Mouse (Mus musculus) stomach, embryonic 15.5 days (tissue): ENCODE measurements around the gene Uhrf1bp1. TPM values are rescaled to one million over a fixed set of nuclear protein-coding genes. Genes with fewer than 3 reads are reported as not detected.

ENCODE experiments used
- ATAC-seq: fragments of 200-750 bp; cut with Nextera tagmentation; 2 replicates; pipeline ENCODE4 v1.8.0; 2017; ENCODE audit warnings: low read depth, moderate number of reproducible peaks, moderate TSS enrichment; ENCODE audit not compliant: insufficient read depth, low FRiP score
- H3K27ac ChIP-seq: fragments of 300-500 bp; sonication (generic); 2 replicates; pipeline ENCODE4 v1.5.1; 2015; ENCODE audit warnings: mild to moderate bottlenecking, inconsistent platforms
- H3K27me3 ChIP-seq: fragments of 300-500 bp; sonication (generic); replicated peaks from 2 replicates; pipeline ENCODE4 v1.6.1; 2015; ENCODE audit warnings: inconsistent platforms
- H3K36me3 ChIP-seq: fragments of 300-500 bp; sonication (generic); 2 replicates; pipeline ENCODE4 v1.6.1; 2015; ENCODE audit warnings: inconsistent platforms
- H3K4me1 ChIP-seq: fragments of 300-500 bp; sonication (generic); 2 replicates; pipeline ENCODE4 v1.6.1; 2015; ENCODE audit warnings: inconsistent platforms
- H3K4me2 ChIP-seq: fragments of 300-500 bp; sonication (generic); 2 replicates; pipeline ENCODE4 v1.6.1; 2015; ENCODE audit warnings: mild to moderate bottlenecking, inconsistent platforms
- H3K4me3 ChIP-seq: fragments of 300-500 bp; sonication (generic); replicated peaks from 2 replicates; pipeline ENCODE4 v1.5.1; 2015; ENCODE audit warnings: inconsistent platforms
- H3K9ac ChIP-seq: fragments of 300-500 bp; sonication (generic); 2 replicates; pipeline ENCODE4 v1.6.1; 2015; ENCODE audit warnings: inconsistent platforms
- H3K9me3 ChIP-seq: fragments of 300-500 bp; sonication (generic); 2 replicates; pipeline ENCODE4 v1.6.1; 2016; ENCODE audit warnings: inconsistent platforms
- WGBS: fragments of 180-500 bp; shearing (Covaris S2); methylation state at CpG from one replicate; pipeline ENCODE4 v1.1.7; 2015; 5-methylcytosine and 5-hydroxymethylcytosine counted together
- polyA plus RNA-seq: library from polyadenylated mRNA; unstranded; fragments of >200 nt; fragmentation: Nextera tagmentation; extraction: Ambion mirVana; gene quantifications from 2 replicates; pipeline ENCODE4 v1.2.1, GENCODE M21; 2015

The Uhrf1bp1 gene
- polyA plus RNA-seq, 1 experiment from 2014 or later, result 3.8 TPM

DNA sequence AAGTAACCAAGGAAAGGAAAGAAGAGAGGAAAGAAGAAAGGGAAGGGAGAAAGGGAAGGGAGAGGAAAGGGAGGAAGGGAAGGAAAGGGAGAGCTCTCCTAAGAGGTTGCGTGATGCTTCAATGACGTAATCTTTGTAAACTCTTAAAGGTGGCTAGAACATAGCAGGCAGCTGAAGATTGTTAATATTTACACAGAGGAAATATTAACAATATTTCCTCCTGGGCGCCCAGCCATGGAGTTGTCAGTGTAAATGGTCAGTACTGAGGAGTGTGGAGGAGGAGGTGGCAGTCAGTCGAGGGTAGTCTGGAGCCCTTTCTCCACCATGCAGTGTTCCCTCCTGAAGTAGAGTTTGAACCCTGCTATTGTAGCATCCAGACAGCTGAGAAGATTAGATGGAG, 68.8 kb downstream of the Uhrf1bp1 start:
- H3K4me2 ChIP-seq, result no peak overlapping the region
- H3K4me1 ChIP-seq, result peaks cover 36% of the 10 kb centered on the region
- no peaks in the 10 kb centered on the region for H3K9me3 ChIP-seq
- no peak overlapping the region for H3K9ac ChIP-seq
- H3K27ac ChIP-seq, result peak overlapping the region; percentile 77
- no peaks in the 10 kb centered on the region for H3K27me3 ChIP-seq
- H3K4me3 ChIP-seq, result no peak overlapping the region
- ATAC-seq, result peak; percentile 29
- 39% methylated on average over 4 of the region's 4 CpGs for WGBS
- 0 out of 2 replicates have a peak, but pooled peaks cover 2% of the 10 kb centered on the region for H3K36me3 ChIP-seq

DNA sequence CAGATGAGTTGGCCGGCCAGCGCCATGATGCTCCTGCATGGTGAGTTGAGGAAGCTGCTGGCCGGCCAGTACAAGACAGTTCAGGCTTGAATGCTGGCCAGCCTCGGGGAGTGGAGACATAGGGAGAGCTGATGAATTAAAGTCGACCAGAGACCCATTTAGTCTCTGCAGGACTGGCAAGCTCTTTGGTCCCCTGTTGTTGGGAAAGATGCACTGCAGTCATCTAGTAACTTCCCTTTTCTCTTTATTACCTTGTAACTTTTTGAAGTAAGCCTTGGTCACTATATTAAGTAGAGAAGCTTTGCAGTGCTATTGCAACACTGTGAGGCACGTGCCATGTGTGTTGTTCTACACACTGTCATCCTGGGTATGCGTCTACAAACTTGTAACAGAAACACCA, 69.3 kb downstream of the Uhrf1bp1 start:
- Histone ChIP-seq H3K27ac (peak overlapping the region; percentile 77), H3K4me2 (no peak overlapping the region), H3K9me3 (no peaks in the 10 kb centered on the region), H3K27me3 (no peaks in the 10 kb centered on the region), H3K4me1 (peaks cover 31% of the 10 kb centered on the region), H3K4me3 (no peak overlapping the region), H3K9ac (no peak overlapping the region), H3K36me3 (0 out of 2 replicates have a peak, but pooled peaks cover 2% of the 10 kb centered on the region)
- 58% methylated on average over 7 of the region's 7 CpGs for WGBS
- ATAC-seq, result 0 out of 2 replicates have a peak, but pooled peaks have one; percentile 30

DNA sequence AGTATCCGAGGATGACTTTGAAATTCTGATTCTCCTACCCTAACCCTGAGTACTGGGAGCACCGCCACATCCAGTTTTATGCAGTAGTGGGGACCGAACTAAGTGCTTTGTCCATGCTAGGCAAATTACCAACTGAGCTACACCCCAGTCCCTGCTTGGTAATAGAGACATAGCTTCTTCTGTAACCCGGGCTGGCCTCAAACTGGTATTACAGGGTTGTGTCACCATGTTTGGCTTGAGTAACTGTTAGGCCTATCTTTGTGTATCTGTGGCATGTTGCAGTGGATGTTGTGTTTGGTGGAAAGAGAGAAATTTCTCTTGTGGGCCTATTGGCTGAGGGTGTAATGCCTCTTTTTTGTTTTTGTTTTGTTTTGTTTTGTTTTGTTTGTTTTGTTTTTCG, 74.0 kb downstream of the Uhrf1bp1 start:
- Histone ChIP-seq H3K9ac (no peak overlapping the region), H3K4me3 (no peak overlapping the region), H3K9me3 (no peaks in the 10 kb centered on the region), H3K4me2 (no peak overlapping the region), H3K27ac (no peak overlapping the region), H3K4me1 (peaks cover 18% of the 10 kb centered on the region), H3K36me3 (0 out of 2 replicates have a peak, but pooled peaks cover 2% of the 10 kb centered on the region), H3K27me3 (no peaks in the 10 kb centered on the region)
- no peak for ATAC-seq
- WGBS, result 90% methylated on average over 5 of the region's 5 CpGs

DNA sequence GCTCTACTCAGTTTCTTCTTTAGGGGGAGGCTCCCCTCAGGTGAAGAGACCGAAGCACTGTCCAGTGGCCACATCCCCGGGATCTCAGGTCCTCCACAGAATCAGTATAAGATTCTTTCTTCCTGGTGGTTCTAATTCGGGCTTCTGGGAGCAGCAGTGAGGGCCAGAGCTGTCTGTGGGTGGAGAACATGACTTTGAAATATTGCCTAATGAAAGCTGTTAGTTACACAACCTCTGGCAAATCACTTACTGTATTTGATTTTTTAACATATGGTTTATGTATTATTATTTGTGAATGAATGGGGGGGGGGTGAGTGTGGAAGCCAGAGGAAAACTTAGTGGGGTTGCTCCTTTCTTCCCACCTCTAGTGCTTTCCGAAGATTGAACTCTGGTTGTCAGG, 75.6 kb downstream of the Uhrf1bp1 start:
- Histone ChIP-seq H3K4me1 (peaks cover 13% of the 10 kb centered on the region), H3K36me3 (0 out of 2 replicates have a peak, but pooled peaks cover 2% of the 10 kb centered on the region), H3K27me3 (no peaks in the 10 kb centered on the region), H3K27ac (no peak overlapping the region), H3K4me2 (no peak overlapping the region), H3K4me3 (no peak overlapping the region), H3K9ac (no peak overlapping the region), H3K9me3 (no peaks in the 10 kb centered on the region)
- ATAC-seq, result no peak
- WGBS, result 71% methylated on average over 4 of the region's 4 CpGs

DNA sequence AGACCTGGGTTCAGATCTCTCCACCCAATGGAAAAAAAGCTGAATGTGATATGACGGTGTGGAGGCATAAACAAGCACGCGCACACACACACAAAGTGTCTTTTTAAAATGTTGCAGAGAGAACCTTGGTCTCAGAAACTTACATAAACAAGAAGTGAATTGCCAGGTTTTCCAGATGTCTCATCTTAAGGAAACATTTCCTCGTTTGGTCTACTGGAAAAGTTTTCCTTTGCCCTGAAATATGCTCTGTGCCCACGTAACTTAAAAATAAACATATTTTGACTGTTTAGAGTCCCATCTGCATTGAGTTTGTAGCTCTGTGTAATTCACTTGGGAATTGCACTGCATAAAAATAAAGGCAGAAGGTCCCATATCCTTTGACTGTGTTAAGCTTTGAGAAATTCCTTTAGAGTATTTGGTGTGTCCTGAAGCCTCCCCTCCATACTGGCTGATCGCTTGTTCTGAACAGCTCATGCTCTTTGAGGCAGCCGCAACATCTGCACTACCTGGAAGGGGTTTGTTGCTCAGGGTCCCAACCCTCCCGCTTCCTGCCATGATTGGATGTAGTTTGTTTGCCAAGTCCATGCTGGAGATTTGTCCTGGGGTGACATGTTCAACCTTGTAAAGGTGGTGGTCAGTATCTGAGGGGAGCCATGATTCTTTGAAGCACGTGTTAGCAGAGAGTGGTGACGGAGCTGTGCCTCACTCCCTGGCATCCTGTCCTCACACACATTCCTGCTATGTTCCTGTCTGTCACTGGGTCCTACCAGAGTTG, 78.1 kb downstream of the Uhrf1bp1 start:
- Histone ChIP-seq H3K36me3 (no peaks in the 10 kb centered on the region), H3K9me3 (no peaks in the 10 kb centered on the region), H3K27me3 (no peaks in the 10 kb centered on the region), H3K27ac (peak overlapping the region; percentile 42), H3K4me2 (no peak overlapping the region), H3K4me3 (no peak overlapping the region), H3K9ac (no peak overlapping the region), H3K4me1 (peaks cover 34% of the 10 kb centered on the region)
- 72% methylated on average over 10 of the region's 10 CpGs for WGBS
- no peak for ATAC-seq

DNA sequence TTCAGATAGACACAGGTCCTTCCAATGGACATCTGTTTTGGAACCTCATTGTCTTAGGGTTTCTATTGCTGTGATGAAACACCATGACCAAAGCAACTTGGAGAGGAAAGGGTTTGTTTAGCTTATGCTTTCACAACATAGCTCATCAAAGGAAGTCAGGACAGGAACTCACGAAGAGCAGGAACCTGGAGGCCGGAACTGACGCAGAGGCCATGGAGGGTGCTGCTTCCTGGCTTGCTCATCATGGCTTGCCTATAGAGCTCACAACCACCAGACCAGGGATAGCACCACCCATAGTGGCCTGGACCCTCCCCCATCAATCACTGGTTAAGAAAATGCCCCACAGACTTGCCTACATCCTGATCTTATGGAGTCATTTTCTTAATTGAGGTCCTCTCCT, 78.8 kb downstream of the Uhrf1bp1 start:
- Histone ChIP-seq H3K4me3 (no peak overlapping the region), H3K27me3 (no peaks in the 10 kb centered on the region), H3K27ac (no peak overlapping the region), H3K36me3 (no peaks in the 10 kb centered on the region), H3K9me3 (no peaks in the 10 kb centered on the region), H3K9ac (no peak overlapping the region), H3K4me2 (no peak overlapping the region), H3K4me1 (peaks cover 42% of the 10 kb centered on the region)
- 83% methylated on average over 3 of the region's 3 CpGs for WGBS
- no peak for ATAC-seq

DNA sequence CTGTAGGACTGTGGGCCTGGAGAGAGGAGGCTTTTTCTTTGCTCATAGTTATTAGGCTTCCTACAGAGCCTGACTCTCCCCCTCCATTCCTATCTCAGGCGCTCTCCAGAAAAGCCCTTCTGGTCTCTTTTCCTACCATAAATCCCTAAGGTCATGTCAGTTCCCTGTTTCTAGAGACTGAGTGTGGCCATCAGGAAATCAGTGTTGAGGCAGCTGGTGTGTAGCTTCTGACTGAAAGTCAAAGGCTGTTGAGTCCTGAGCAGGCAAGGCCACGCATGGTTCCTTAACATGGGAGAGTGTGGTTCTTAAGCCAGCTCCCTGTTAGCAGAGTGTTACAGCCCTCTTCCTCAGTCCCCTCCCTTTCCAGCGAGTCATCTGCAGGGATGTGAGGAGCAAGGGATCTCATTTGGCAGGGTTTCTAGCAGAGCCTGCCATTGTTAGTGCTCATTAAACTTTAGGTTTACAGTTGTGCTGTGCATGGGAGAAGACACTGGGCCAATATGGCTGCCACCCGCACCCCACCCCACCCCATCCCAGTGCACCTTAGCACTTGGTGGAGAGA, 80.9 kb downstream of the Uhrf1bp1 start:
- peaks cover 50% of the 10 kb centered on the region for H3K4me1 ChIP-seq
- no peak for ATAC-seq
- WGBS, result 80% methylated on average over 4 of the region's 4 CpGs
- H3K36me3 ChIP-seq, result no peaks in the 10 kb centered on the region
- no peak overlapping the region for H3K9ac ChIP-seq
- no peak overlapping the region for H3K4me3 ChIP-seq
- H3K9me3 ChIP-seq, result no peaks in the 10 kb centered on the region
- no peak overlapping the region; the same call in 1 of the 2 replicates for H3K27ac ChIP-seq
- no peaks in the 10 kb centered on the region for H3K27me3 ChIP-seq
- no peak overlapping the region for H3K4me2 ChIP-seq

DNA sequence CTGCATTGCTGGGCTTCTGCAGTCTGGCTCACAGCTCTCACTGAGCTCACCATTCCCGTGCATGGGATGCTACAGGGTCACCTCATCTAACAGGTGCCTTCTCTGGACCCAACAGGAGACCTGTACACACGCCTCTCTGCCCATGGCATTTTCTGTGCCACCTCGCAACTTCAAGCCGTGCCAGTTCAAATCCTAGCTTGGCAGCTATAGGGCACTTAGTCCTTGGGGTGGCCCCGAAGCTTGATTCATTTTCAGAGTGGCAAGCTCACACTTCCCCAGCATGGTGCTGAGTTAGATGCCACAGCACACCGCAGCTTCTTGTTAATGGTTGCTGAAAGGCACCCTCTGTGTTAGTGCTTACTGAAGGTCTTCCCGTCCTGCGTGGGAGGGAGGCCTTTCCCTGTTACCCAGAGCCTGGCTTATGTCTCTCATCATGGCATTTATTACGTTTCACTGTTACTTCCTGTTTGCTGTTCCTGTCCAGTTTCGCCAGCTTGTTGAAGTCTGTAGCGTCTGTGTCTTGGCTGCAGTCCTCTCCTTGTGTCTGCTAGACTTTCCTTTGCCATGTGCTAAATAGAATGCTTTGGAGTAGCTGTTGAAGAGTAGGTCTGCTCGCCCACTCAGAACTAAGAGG, 82.0 kb downstream of the Uhrf1bp1 start:
- no peaks in the 10 kb centered on the region for H3K9me3 ChIP-seq
- no peak overlapping the region for H3K9ac ChIP-seq
- no peaks in the 10 kb centered on the region for H3K27me3 ChIP-seq
- peaks cover 45% of the 10 kb centered on the region for H3K4me1 ChIP-seq
- no peaks in the 10 kb centered on the region for H3K36me3 ChIP-seq
- peak overlapping the region; percentile 72 for H3K27ac ChIP-seq
- ATAC-seq, result no peak
- H3K4me3 ChIP-seq, result no peak overlapping the region
- 56% methylated on average over 12 of the region's 12 CpGs for WGBS
- H3K4me2 ChIP-seq, result no peak overlapping the region

DNA sequence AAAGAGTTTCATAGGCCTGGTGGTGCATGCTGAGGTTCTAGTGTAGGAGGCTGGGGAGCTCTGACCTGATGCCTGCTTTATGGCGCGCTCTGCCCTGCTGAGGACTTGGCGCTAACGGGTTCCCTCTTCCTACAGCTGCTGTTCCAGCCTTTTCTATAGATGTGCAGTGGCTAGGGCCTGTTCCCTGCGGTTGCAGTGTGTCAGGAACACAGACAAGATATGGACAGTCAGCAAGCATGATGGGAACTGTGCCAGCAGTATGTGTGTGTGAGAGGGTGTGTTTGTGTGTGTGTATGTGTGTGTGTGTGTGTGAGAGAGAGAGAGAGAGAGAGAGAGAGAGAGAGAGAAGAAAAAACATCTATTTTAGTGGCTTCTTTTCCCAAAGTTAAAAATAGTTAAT, 82.8 kb downstream of the Uhrf1bp1 start:
- WGBS, result 79% methylated on average over 5 of the region's 5 CpGs
- H3K27me3 ChIP-seq, result no peaks in the 10 kb centered on the region
- H3K4me2 ChIP-seq, result no peak overlapping the region
- no peaks in the 10 kb centered on the region for H3K36me3 ChIP-seq
- H3K4me3 ChIP-seq, result no peak overlapping the region
- H3K9me3 ChIP-seq, result no peaks in the 10 kb centered on the region
- H3K27ac ChIP-seq, result peak overlapping the region; percentile 72
- H3K9ac ChIP-seq, result no peak overlapping the region
- no peak for ATAC-seq
- peaks cover 45% of the 10 kb centered on the region for H3K4me1 ChIP-seq

DNA sequence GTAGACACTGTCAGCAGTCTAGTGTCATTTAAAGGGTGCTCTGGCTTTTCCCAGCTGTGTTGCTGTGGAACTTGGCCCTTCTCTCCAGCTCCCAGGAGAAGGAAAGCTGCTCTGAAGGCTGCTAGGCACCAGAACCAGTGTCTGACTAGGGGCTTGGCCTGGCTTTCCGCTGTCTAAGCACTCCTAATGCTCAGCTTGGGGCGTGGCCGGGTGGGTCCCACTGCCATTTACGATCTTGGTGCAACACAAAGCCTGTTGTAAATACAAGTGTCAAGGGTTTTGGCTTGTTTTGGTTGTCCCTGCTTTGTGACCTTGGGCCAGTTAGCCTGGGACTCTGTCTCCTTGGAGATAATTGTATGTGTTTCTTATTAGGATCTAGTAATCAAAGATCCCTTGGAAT, 84.1 kb downstream of the Uhrf1bp1 start:
- no peak overlapping the region for H3K4me2 ChIP-seq
- H3K27ac ChIP-seq, result no peak overlapping the region
- no peak overlapping the region for H3K4me3 ChIP-seq
- no peak for ATAC-seq
- no peaks in the 10 kb centered on the region for H3K27me3 ChIP-seq
- H3K9ac ChIP-seq, result no peak overlapping the region
- H3K9me3 ChIP-seq, result no peaks in the 10 kb centered on the region
- H3K4me1 ChIP-seq, result peaks cover 46% of the 10 kb centered on the region
- 66% methylated on average over 4 of the region's 4 CpGs for WGBS
- H3K36me3 ChIP-seq, result no peaks in the 10 kb centered on the region

DNA sequence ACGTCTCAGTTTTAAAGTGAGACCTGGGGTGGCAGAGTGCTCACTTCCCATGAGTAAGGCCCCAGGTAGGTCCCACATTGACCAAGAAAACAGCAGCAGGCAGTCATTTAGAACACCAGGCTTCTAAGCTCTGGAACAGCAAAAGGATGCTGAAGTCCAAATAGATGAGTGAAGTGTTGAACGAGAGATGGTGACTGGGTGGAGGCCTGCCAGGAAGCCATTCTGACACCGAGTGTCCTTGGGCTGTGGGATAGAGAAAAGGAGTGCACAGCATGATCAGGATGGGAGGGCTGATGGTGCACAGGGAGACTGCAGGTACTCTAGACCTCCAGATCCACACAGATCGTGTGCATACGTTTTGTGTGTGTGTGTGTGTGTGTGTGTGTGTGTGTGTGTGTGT, 84.9 kb downstream of the Uhrf1bp1 start:
- Histone ChIP-seq H3K9me3 (no peaks in the 10 kb centered on the region), H3K4me1 (peaks cover 54% of the 10 kb centered on the region), H3K4me2 (no peak overlapping the region), H3K27ac (no peak overlapping the region), H3K36me3 (no peaks in the 10 kb centered on the region), H3K27me3 (no peaks in the 10 kb centered on the region), H3K9ac (no peak overlapping the region), H3K4me3 (no peak overlapping the region)
- ATAC-seq, result no peak
- 70% methylated on average over 5 of the region's 5 CpGs for WGBS

DNA sequence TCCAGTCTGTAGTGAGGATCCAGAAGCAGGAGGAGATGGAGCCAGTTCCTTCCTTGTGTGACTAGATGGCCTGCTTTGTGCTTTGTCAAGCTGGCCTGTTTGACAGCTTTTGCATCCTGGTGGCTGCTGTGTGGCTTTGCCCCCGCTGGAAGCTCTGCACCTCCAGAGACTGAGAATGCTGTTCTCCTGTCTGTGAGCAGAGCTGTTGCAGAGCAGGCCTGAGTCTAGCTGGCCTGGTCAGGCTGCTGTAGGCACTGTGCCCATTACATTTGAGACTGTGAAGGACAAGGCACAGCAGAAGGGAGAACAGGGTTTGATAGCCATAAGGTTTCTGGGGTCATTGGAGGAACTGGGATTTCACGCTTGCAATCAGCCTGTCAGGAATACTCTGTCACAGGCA, 85.5 kb downstream of the Uhrf1bp1 start:
- Histone ChIP-seq H3K9me3 (no peaks in the 10 kb centered on the region), H3K27ac (peak overlapping the region; percentile 1; the same call in 1 of the 2 replicates), H3K9ac (no peak overlapping the region), H3K36me3 (no peaks in the 10 kb centered on the region), H3K27me3 (no peaks in the 10 kb centered on the region), H3K4me3 (no peak overlapping the region), H3K4me2 (no peak overlapping the region), H3K4me1 (peaks cover 51% of the 10 kb centered on the region)
- 62% methylated on average over 2 of the region's 2 CpGs for WGBS
- ATAC-seq, result no peak
